Mouse (Mus musculus) cerebellum, adult (tissue): ENCODE measurements around the gene Cyp11a1.

ENCODE experiments used
- ATAC-seq: cut with Nextera tagmentation; 2 replicates; pipeline ENCODE4 v1.9.2; 2017; ENCODE audit warnings: mild to moderate bottlenecking, moderate library complexity, mixed read lengths; ENCODE audit not compliant: insufficient number of reproducible peaks, low FRiP score, low TSS enrichment

Cyp11a1 gene

DNA sequence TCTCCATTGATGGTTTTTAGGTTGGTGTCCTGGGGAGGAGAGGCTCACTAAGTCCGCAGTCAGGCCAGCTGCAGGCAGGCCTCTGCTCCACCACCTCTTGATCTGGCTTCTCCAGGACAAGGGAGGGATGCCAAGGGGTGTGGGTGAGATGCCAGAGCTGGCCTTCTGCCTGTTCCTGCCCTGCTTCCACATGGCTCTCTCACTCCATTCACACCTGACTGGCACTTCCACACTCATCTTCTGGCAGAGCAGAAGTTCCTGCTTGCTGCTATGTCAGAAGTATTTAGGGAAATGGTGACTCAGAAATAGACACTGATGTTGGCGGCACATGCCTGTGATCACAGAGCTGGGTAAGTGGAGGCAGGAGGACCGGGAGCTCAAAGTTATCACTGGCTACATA lies 61.3 kb downstream of the Cyp11a1 start:
- peak; percentile 56; the same call in 1 of the 2 replicates for ATAC-seq

GRCm38 (mm10) chr9:58074561-58074960 lies 68.3 kb downstream of the Cyp11a1 start:
- no peak for ATAC-seq
